Mouse (Mus musculus): Measurements from ENCODE around the gene Rhbdd1. TPM values are rescaled to one million over a fixed set of nuclear protein-coding genes. Genes with fewer than 3 reads are reported as not detected.

The Rhbdd1 gene
- polyA plus RNA-seq, 1 experiment from 2014 or later = 7.5 TPM

- H3K27ac ChIP-seq (ENCODE audit: low read depth, low read length) = no peak overlapping the region
- WGBS = 41% methylated on average over 15 of the region's 15 CpGs
- H3K4me1 ChIP-seq (replicated peaks; ENCODE audit: control insufficient read depth, insufficient read depth, low read length) = 0 out of 2 replicates have a peak, but pooled peaks cover 10% of the 10 kb centered on the region
These were observed 29.8 kb upstream of the Rhbdd1 start for GRCm38 (mm10) chr1:82286190-82287051.

GRCm38 (mm10) chr1:82287052-82287775 is 29.0 kb upstream of the Rhbdd1 start:
- H3K4me1 ChIP-seq (replicated peaks; ENCODE audit: control insufficient read depth, insufficient read depth, low read length) = 0 out of 2 replicates have a peak, but pooled peaks cover 10% of the 10 kb centered on the region
- H3K27ac ChIP-seq (ENCODE audit: low read depth, low read length) = no peak overlapping the region
- TF ChIP-seq CTCF (IDR thresholded peaks at IDR 0.05; ENCODE audit: low read depth) = no peak
- H3K4me2 ChIP-seq (replicated peaks; ENCODE audit: low read depth) = peak overlapping the region; percentile 80
- H3K36me3 ChIP-seq (ENCODE audit: control insufficient read depth, insufficient read depth) = no peaks in the 10 kb centered on the region
- 75% methylated on average over 22 of the region's 22 CpGs for WGBS
- H3K27me3 ChIP-seq (replicated peaks; ENCODE audit: control insufficient read depth, insufficient read depth, low read length) = peaks cover 26% of the 10 kb centered on the region
- ATAC-seq = no peak
- peak overlapping the region; percentile 37 for H3K4me3 ChIP-seq (ENCODE audit: low read depth, low read length)
- H3K9ac ChIP-seq (ENCODE audit: low read depth, low read length) = no peak overlapping the region
- no peaks in the 10 kb centered on the region for H3K9me3 ChIP-seq (ENCODE audit: control insufficient read depth)

More at GRCm38 (mm10) chr1:82286190-82287051, 29.8 kb upstream of the Rhbdd1 start:
- Histone ChIP-seq H3K27me3 (replicated peaks; ENCODE audit: control insufficient read depth, insufficient read depth, low read length) (peaks cover 19% of the 10 kb centered on the region), H3K9me3 (ENCODE audit: control insufficient read depth) (no peaks in the 10 kb centered on the region), H3K4me3 (ENCODE audit: low read depth, low read length) (peak overlapping the region; percentile 37), H3K9ac (ENCODE audit: low read depth, low read length) (peak overlapping the region; percentile 17; the same call in 1 of the 2 replicates), H3K36me3 (ENCODE audit: control insufficient read depth, insufficient read depth) (no peaks in the 10 kb centered on the region), H3K4me2 (replicated peaks; ENCODE audit: low read depth) (peak overlapping the region; percentile 80)
- no peak for ATAC-seq
- no peak for TF ChIP-seq CTCF (IDR thresholded peaks at IDR 0.05; ENCODE audit: low read depth)

GRCm38 (mm10) chr1:82287776-82288325 is 28.4 kb upstream of the Rhbdd1 start:
- ATAC-seq = no peak
- no peaks in the 10 kb centered on the region for H3K9me3 ChIP-seq (ENCODE audit: control insufficient read depth)
- H3K4me2 ChIP-seq (replicated peaks; ENCODE audit: low read depth) = peak overlapping the region; percentile 80
- H3K4me3 ChIP-seq (ENCODE audit: low read depth, low read length) = 0 out of 2 replicates have a peak overlapping the region, but pooled peaks have one; percentile 37
- H3K27ac ChIP-seq (ENCODE audit: low read depth, low read length) = no peak overlapping the region
- H3K27me3 ChIP-seq (replicated peaks; ENCODE audit: control insufficient read depth, insufficient read depth, low read length) = peaks cover 29% of the 10 kb centered on the region
- 93% methylated on average over 16 of the region's 16 CpGs for WGBS
- no peak overlapping the region for H3K9ac ChIP-seq (ENCODE audit: low read depth, low read length)
- H3K4me1 ChIP-seq (replicated peaks; ENCODE audit: control insufficient read depth, insufficient read depth, low read length) = 0 out of 2 replicates have a peak, but pooled peaks cover 6% of the 10 kb centered on the region
- no peak for TF ChIP-seq CTCF (IDR thresholded peaks at IDR 0.05; ENCODE audit: low read depth)
- H3K36me3 ChIP-seq (ENCODE audit: control insufficient read depth, insufficient read depth) = no peaks in the 10 kb centered on the region

GRCm38 (mm10) chr1:82288421-82288990 is 27.7 kb upstream of the Rhbdd1 start:
- Histone ChIP-seq H3K27ac (ENCODE audit: low read depth, low read length) (no peak overlapping the region), H3K36me3 (ENCODE audit: control insufficient read depth, insufficient read depth) (no peaks in the 10 kb centered on the region), H3K9me3 (ENCODE audit: control insufficient read depth) (no peaks in the 10 kb centered on the region), H3K27me3 (replicated peaks; ENCODE audit: control insufficient read depth, insufficient read depth, low read length) (peaks cover 35% of the 10 kb centered on the region), H3K4me2 (replicated peaks; ENCODE audit: low read depth) (peak overlapping the region; percentile 95), H3K9ac (ENCODE audit: low read depth, low read length) (no peak overlapping the region), H3K4me1 (replicated peaks; ENCODE audit: control insufficient read depth, insufficient read depth, low read length) (0 out of 2 replicates have a peak, but pooled peaks cover 3% of the 10 kb centered on the region), H3K4me3 (ENCODE audit: low read depth, low read length) (no peak overlapping the region)
- 0 out of 2 replicates have a peak, but pooled peaks have one; percentile 22 for TF ChIP-seq CTCF (IDR thresholded peaks at IDR 0.05; ENCODE audit: low read depth)
- ATAC-seq = no peak
- WGBS = 96% methylated on average over 18 of the region's 18 CpGs

- Histone ChIP-seq H3K9me3 (ENCODE audit: control insufficient read depth) (no peaks in the 10 kb centered on the region), H3K4me3 (ENCODE audit: low read depth, low read length) (peak overlapping the region; percentile 59), H3K27ac (ENCODE audit: low read depth, low read length) (no peak overlapping the region), H3K4me1 (replicated peaks; ENCODE audit: control insufficient read depth, insufficient read depth, low read length) (0 out of 2 replicates have a peak, but pooled peaks cover 2% of the 10 kb centered on the region), H3K27me3 (replicated peaks; ENCODE audit: control insufficient read depth, insufficient read depth, low read length) (peaks cover 35% of the 10 kb centered on the region), H3K4me2 (replicated peaks; ENCODE audit: low read depth) (peak overlapping the region; percentile 95), H3K36me3 (ENCODE audit: control insufficient read depth, insufficient read depth) (no peaks in the 10 kb centered on the region), H3K9ac (ENCODE audit: low read depth, low read length) (peak overlapping the region; percentile 55; the same call in 1 of the 2 replicates)
- 73% methylated on average over 35 of the region's 35 CpGs for WGBS
- TF ChIP-seq CTCF (IDR thresholded peaks at IDR 0.05; ENCODE audit: low read depth) = no peak
- no peak for ATAC-seq
These were observed 26.9 kb upstream of the Rhbdd1 start for GRCm38 (mm10) chr1:82289116-82289989.

Measured in intestine, postnatal 0 days (tissue).